Mouse (Mus musculus): ENCODE results near the gene Wdr31.

Gene Wdr31

GRCm38 (mm10) chr4:62470598-62471051 is at the start of gene Wdr31:
Wdr31 (minus strand) TSS chr4:62470896.
- DNase-seq (ENCODE audit: low read depth, low spot score): peak; percentile 92

- DNase-seq (ENCODE audit: low read depth, low spot score): peak; percentile 87
Measured at GRCm38 (mm10) chr4:62519849-62520233, 49.1 kb upstream of the Wdr31 start, which contains the start of gene Alad. Alad (minus strand) TSS chr4:62519918.

- DNase-seq (ENCODE audit: low read depth, low spot score): no peak
Measured at GRCm38 (mm10) chr4:62519122-62519848, 48.6 kb upstream of the Wdr31 start.

- peak; percentile 18 for DNase-seq (ENCODE audit: low read depth, low spot score)
Measured at GRCm38 (mm10) chr4:62518416-62519121, 47.9 kb upstream of the Wdr31 start.

GRCm38 (mm10) chr4:62517538-62518415 is 47.1 kb upstream of the Wdr31 start:
- no peak for DNase-seq (ENCODE audit: low read depth, low spot score)

GRCm38 (mm10) chr4:62517046-62517445 is 46.4 kb upstream of the Wdr31 start:
- DNase-seq (ENCODE audit: low read depth, low spot score): no peak

GRCm38 (mm10) chr4:62516579-62516978 is 45.9 kb upstream of the Wdr31 start:
- no peak for DNase-seq (ENCODE audit: low read depth, low spot score)

- no peak for DNase-seq (ENCODE audit: low read depth, low spot score)
Measured at GRCm38 (mm10) chr4:62516079-62516478, 45.4 kb upstream of the Wdr31 start.

GRCm38 (mm10) chr4:62515490-62515889 is 44.8 kb upstream of the Wdr31 start:
- DNase-seq (ENCODE audit: low read depth, low spot score): no peak

GRCm38 (mm10) chr4:62514995-62515394 is 44.3 kb upstream of the Wdr31 start:
- no peak for DNase-seq (ENCODE audit: low read depth, low spot score)

- DNase-seq (ENCODE audit: low read depth, low spot score): peak; percentile 50
Measured at GRCm38 (mm10) chr4:62513998-62514506, 43.4 kb upstream of the Wdr31 start.

- no peak for DNase-seq (ENCODE audit: low read depth, low spot score)
Measured at GRCm38 (mm10) chr4:62509946-62510345, 39.2 kb upstream of the Wdr31 start.

GRCm38 (mm10) chr4:62508839-62509238 is 38.1 kb upstream of the Wdr31 start:
- DNase-seq (ENCODE audit: low read depth, low spot score): no peak

GRCm38 (mm10) chr4:62506798-62507197 is 36.1 kb upstream of the Wdr31 start:
- no peak for DNase-seq (ENCODE audit: low read depth, low spot score)

GRCm38 (mm10) chr4:62505991-62506390 is 35.3 kb upstream of the Wdr31 start:
- no peak for DNase-seq (ENCODE audit: low read depth, low spot score)

- DNase-seq (ENCODE audit: low read depth, low spot score): no peak
Measured at GRCm38 (mm10) chr4:62503374-62503970, 32.8 kb upstream of the Wdr31 start, which contains the start of gene Hdhd3. Hdhd3 (minus strand) TSS chr4:62503467.

GRCm38 (mm10) chr4:62502969-62503368 is 32.3 kb upstream of the Wdr31 start:
- no peak for DNase-seq (ENCODE audit: low read depth, low spot score)

GRCm38 (mm10) chr4:62501964-62502732 is 31.5 kb upstream of the Wdr31 start:
- DNase-seq (ENCODE audit: low read depth, low spot score): peak; percentile 91

GRCm38 (mm10) chr4:62501534-62501933 is 30.8 kb upstream of the Wdr31 start:
- DNase-seq (ENCODE audit: low read depth, low spot score): no peak

- no peak for DNase-seq (ENCODE audit: low read depth, low spot score)
Measured at GRCm38 (mm10) chr4:62500799-62501198, 30.1 kb upstream of the Wdr31 start.
